Mouse (Mus musculus): ENCODE data around the gene Dvl1. TPM values are rescaled to one million over a fixed set of nuclear protein-coding genes. Genes with fewer than 3 reads are reported as not detected.

Dvl1 gene
- total and polyA plus RNA-seq, 3 experiments, result 56.8 to 60.3 TPM; not detected in 1

DNA sequence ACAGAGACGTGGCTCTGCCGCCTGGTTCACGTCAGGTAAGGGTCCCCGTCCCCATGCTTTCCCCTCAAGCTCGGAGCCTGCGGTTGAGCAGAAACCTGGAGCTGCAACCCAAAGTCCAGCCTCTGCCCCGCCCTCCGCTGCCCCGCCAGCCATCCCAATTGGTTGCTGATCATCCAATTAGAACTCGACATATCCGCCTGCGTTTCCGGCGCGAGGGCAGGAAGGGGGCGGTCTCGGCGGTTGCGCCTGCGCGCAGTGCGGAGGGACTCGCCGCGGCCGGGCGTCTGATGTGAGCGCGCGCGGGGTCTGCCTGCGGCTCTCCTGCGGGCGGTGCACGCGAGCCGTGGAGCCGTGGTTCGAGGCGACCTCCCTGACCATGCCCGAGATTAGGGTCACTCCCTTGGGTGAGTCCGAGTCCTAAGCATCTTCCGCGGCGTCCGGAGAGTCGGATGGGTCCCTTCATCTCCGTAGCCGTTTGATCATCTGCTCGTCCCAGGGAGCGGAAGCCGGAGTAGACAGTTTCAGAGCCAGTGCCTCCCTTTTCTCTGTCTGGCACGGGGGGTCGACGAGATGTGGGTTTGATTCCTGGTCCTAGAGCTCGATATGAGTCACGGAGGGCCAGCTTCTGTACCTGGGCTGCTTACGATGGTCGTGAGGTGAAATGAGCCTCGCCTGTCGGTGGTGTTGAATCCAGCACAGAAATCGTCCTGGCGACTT lies 22.3 kb downstream of the Dvl1 start, which contains the start of the genes Cptp and Ints11 (continued):
- TF ChIP-seq HCFC1 (IDR thresholded peaks at IDR 0.05; ENCODE audit: low read depth, low read length) (peak; percentile 80), POLR2AphosphoS5 (IDR thresholded peaks at IDR 0.05; ENCODE audit: borderline replicate concordance, low read depth, low read length) (no peak), MAZ (IDR thresholded peaks at IDR 0.05; ENCODE audit: low read depth, low read length) (no peak; the same call in 1 of the 2 replicates)

DNA sequence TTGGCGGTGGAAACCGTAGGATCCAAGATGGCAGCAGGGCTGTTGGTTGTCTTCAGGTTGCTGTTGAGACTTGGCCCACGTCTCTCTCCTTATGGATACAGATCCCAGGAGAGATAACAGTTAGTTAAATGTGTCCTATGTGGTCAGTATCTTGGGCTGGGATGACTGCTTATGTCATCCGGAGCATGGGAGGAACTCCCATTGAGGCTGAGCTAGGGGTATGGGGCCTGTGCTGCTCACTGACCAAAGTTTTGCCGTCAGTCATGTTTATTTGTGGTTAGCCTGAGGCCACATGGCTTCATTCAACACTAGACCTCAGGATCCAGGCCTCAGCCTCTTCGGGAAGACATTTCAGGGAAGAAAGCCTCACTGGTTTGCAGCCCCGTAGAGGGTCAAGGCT lies 24.2 kb downstream of the Dvl1 start:
- DNase-seq (ENCODE audit: low read depth, low spot score), result no peak
- Histone ChIP-seq H3K27me3 (ENCODE audit: control insufficient read depth in 1 of 2, insufficient read depth in 2 of 2, low read length in 2 of 2) (no peaks in the 10 kb centered on the region), H3K9me3 (replicated peaks; ENCODE audit: insufficient read depth, low read length) (no peaks in the 10 kb centered on the region), H3K79me2 (ENCODE audit: control insufficient read depth, insufficient read depth, low read length, poor library complexity) (peaks cover 27% of the 10 kb centered on the region), H3K27ac (ENCODE audit: control insufficient read depth, low read depth, low read length) (no peak overlapping the region), H3K4me1 (ENCODE audit: control insufficient read depth in 1 of 2, insufficient read depth in 2 of 2, low read length in 2 of 2) (peaks cover 4 to 12% of the 10 kb centered on the region in 2 experiments), H3K9ac (ENCODE audit: control insufficient read depth, low read depth, low read length, poor library complexity, severe bottlenecking) (no peak overlapping the region), H3K36me3 (ENCODE audit: control insufficient read depth in 1 of 2, insufficient read depth in 2 of 2, low read length in 2 of 2) (peaks cover 5 to 9% of the 10 kb centered on the region in 2 experiments), H3K4me3 (ENCODE audit: control insufficient read depth in 1 of 2, insufficient read depth in 1 of 2, low read depth in 2 of 2, low read length in 2 of 2) (no peak overlapping the region)
- TF ChIP-seq NRF1 (IDR thresholded peaks at IDR 0.05; ENCODE audit: insufficient read depth, low read depth, low read length, poor library complexity, severe bottlenecking), result no peak
- no peak for TF ChIP-seq JUND (IDR thresholded peaks at IDR 0.05; ENCODE audit: low read depth, low read length)
- TF ChIP-seq SMC3 (IDR thresholded peaks at IDR 0.05; ENCODE audit: low read depth, low read length), result no peak
- TF ChIP-seq CTCF (IDR thresholded peaks at IDR 0.05 in 2 of 3, conservative IDR thresholded peaks at IDR 0.05 in 1 of 3; ENCODE audit: control insufficient read depth in 1 of 3, insufficient read depth in 1 of 3, low read depth in 2 of 3, low read length in 3 of 3, poor library complexity in 1 of 3, severe bottlenecking in 1 of 3), result no peak
- no peak for TF ChIP-seq ELF1 (IDR thresholded peaks at IDR 0.05; ENCODE audit: low read depth, low read length)
- TF ChIP-seq MXI1 (IDR thresholded peaks at IDR 0.05; ENCODE audit: low read depth, low read length), result no peak
- no peak for TF ChIP-seq EP300 (IDR thresholded peaks at IDR 0.05; ENCODE audit: low read depth in 1 of 2, low read length in 2 of 2)
- no peak for TF ChIP-seq GATA1 (IDR thresholded peaks at IDR 0.05; ENCODE audit: low read depth, low read length)
- no peak for TF ChIP-seq POLR2AphosphoS5 (IDR thresholded peaks at IDR 0.05; ENCODE audit: borderline replicate concordance, low read depth, low read length)
- no peak for TF ChIP-seq POLR2A (IDR thresholded peaks at IDR 0.05; ENCODE audit: control insufficient read depth in 1 of 2, insufficient read depth in 1 of 2, low read depth in 1 of 2, low read length in 2 of 2, poor library complexity in 1 of 2)
- no peak for TF ChIP-seq MAFK (IDR thresholded peaks at IDR 0.05; ENCODE audit: borderline replicate concordance, low read depth, low read length)
- no peak for TF ChIP-seq ZKSCAN1 (IDR thresholded peaks at IDR 0.05; ENCODE audit: low read depth, low read length)
- TF ChIP-seq TAL1 (IDR thresholded peaks at IDR 0.05; ENCODE audit: low read length), result no peak
- TF ChIP-seq E2F4 (IDR thresholded peaks at IDR 0.05; ENCODE audit: borderline replicate concordance, low read depth, low read length), result no peak
- no peak for TF ChIP-seq CHD1 (IDR thresholded peaks at IDR 0.05; ENCODE audit: low read depth, low read length)

DNA sequence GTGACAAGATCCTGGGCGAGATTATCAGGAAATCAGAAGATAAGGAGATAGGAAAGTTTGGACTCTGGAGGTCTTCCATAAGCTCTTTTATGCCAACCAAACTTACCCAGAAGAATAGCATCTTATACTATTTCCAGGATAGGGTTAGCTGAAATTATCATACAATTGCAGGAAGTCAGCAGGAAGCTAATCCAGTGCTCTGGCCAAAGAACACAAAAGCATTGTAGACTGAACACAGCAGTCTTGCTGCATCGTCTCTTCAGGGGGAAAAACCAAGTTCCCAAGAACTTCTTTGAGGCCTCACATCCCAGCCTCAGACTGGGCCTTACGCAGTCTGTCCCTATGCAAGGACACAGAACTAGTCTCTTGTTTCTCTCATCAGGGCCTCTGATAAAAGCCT lies 36.4 kb downstream of the Dvl1 start:
- DNase-seq (ENCODE audit: low read depth, low spot score), result no peak
- H3K36me3 ChIP-seq (ENCODE audit: control insufficient read depth in 1 of 2, insufficient read depth in 2 of 2, low read length in 2 of 2), result peaks cover 0 to 10% of the 10 kb centered on the region in 2 experiments; a peak in 2 of 4 replicates

More for the DNA sequence above, 36.4 kb downstream of the Dvl1 start:
- H3K27me3 ChIP-seq (ENCODE audit: control insufficient read depth in 1 of 2, insufficient read depth in 2 of 2, low read length in 2 of 2), result no peaks in the 10 kb centered on the region
- no peak overlapping the region for H3K9ac ChIP-seq (ENCODE audit: control insufficient read depth, low read depth, low read length, poor library complexity, severe bottlenecking)
- H3K27ac ChIP-seq (ENCODE audit: control insufficient read depth, low read depth, low read length), result no peak overlapping the region
- no peaks in the 10 kb centered on the region for H3K79me2 ChIP-seq (ENCODE audit: control insufficient read depth, insufficient read depth, low read length, poor library complexity)
- no peak for TF ChIP-seq ZKSCAN1 (IDR thresholded peaks at IDR 0.05; ENCODE audit: low read depth, low read length)
- no peaks in the 10 kb centered on the region for H3K9me3 ChIP-seq (replicated peaks; ENCODE audit: insufficient read depth, low read length)
- no peak overlapping the region for H3K4me3 ChIP-seq (ENCODE audit: control insufficient read depth in 1 of 2, insufficient read depth in 1 of 2, low read depth in 2 of 2, low read length in 2 of 2)
- H3K4me1 ChIP-seq (ENCODE audit: control insufficient read depth in 1 of 2, insufficient read depth in 2 of 2, low read length in 2 of 2), result no peaks in the 10 kb centered on the region

Data from MEL (cell line).